Mouse (Mus musculus) embryonic facial prominence, embryonic 14.5 days (tissue): ENCODE measurements around the gene Ptpru. TPM values are rescaled to one million over a fixed set of nuclear protein-coding genes. Genes with fewer than 3 reads are reported as not detected.

Experiments used
- ATAC-seq: fragments of 200-750 bp; cut with Nextera tagmentation; 2 replicates; pipeline ENCODE4 v1.8.0; 2017; ENCODE audit warnings: low read depth, moderate number of reproducible peaks, moderate TSS enrichment
- DNase-seq: peaks from one replicate; pipeline ENCODE4 v3.0.0-alpha.2; 2015; ENCODE audit warnings: low spot score
- H3K27ac ChIP-seq: fragments of 300-500 bp; sonication (generic); replicated peaks from 2 replicates; pipeline ENCODE4 v1.5.1; 2014; ENCODE audit warnings: low read depth, mild to moderate bottlenecking, low read length, moderate library complexity
- H3K27me3 ChIP-seq: fragments of 300-500 bp; sonication (generic); replicated peaks from 2 replicates; pipeline ENCODE4 v1.6.1; 2014; ENCODE audit warnings: low read length; ENCODE audit not compliant: control insufficient read depth, insufficient read depth
- H3K36me3 ChIP-seq: fragments of 300-500 bp; sonication (generic); 2 replicates; pipeline ENCODE4 v1.6.1; 2014; ENCODE audit warnings: low read length, mixed read lengths; ENCODE audit not compliant: control insufficient read depth, insufficient read depth
- H3K4me1 ChIP-seq: fragments of 300-500 bp; sonication (generic); 2 replicates; pipeline ENCODE4 v1.6.1; 2014; ENCODE audit warnings: antibody characterized with exemption, low read length; ENCODE audit not compliant: control insufficient read depth, insufficient read depth
- H3K4me2 ChIP-seq: fragments of 300-500 bp; sonication (generic); 2 replicates; pipeline ENCODE4 v1.6.1; 2014; ENCODE audit warnings: low read depth, mild to moderate bottlenecking, low read length, moderate library complexity, mixed read lengths
- H3K4me3 ChIP-seq: fragments of 300-500 bp; sonication (generic); 2 replicates; pipeline ENCODE4 v1.5.1; 2014; ENCODE audit warnings: low read depth, mild to moderate bottlenecking, low read length
- H3K9ac ChIP-seq: fragments of 300-500 bp; sonication (generic); 2 replicates; pipeline ENCODE4 v1.6.1; 2014; ENCODE audit warnings: low read depth, mild to moderate bottlenecking, low read length, moderate library complexity, mixed read lengths
- H3K9me3 ChIP-seq: fragments of 300-500 bp; sonication (generic); 2 replicates; pipeline ENCODE4 v1.6.1; 2016; ENCODE audit warnings: low read length; ENCODE audit not compliant: control insufficient read depth
- WGBS: fragments of 180-500 bp; shearing (Covaris S2); extraction: QIAGEN DNeasy Blood & Tissue Kit; methylation state at CpG from one replicate; pipeline ENCODE4 v1.1.7; 2014; 5-methylcytosine and 5-hydroxymethylcytosine counted together
- polyA plus RNA-seq: library from polyadenylated mRNA; unstranded; fragments of >200 nt; fragmentation: Nextera tagmentation; extraction: Ambion mirVana; gene quantifications from 2 replicates; pipeline ENCODE4 v1.2.1, GENCODE M21; 2014

Ptpru gene
- polyA plus RNA-seq, 1 experiment from 2014 or later, result 21.6 TPM

GRCm38 (mm10) chr4:131873293-131874168 is 35.4 kb upstream of the Ptpru start, which contains the start of gene Srsf4:
TSS of gene Srsf4 (plus strand) at chr4:131873617.
- no peaks in the 10 kb centered on the region for H3K27me3 ChIP-seq
- H3K4me3 ChIP-seq, result peak within 1 kb of the TSS; percentile 100
- DNase-seq (peak; percentile 98), ATAC-seq (peak; percentile 94)
- peak within 1 kb of the TSS; percentile 77 for H3K4me2 ChIP-seq
- no peaks in the 10 kb centered on the region for H3K9me3 ChIP-seq
- WGBS, result under 1% methylated on average over 26 of the region's 116 CpGs
- peak within 1 kb of the TSS; percentile 100 for H3K9ac ChIP-seq
- peaks cover 34% of the 10 kb centered on the region for H3K4me1 ChIP-seq
- H3K36me3 ChIP-seq, result no peaks in the 10 kb centered on the region
- H3K27ac ChIP-seq, result peak within 1 kb of the TSS; percentile 100

GRCm38 (mm10) chr4:131872672-131873292 is 34.7 kb upstream of the Ptpru start:
- no peaks in the 10 kb centered on the region for H3K27me3 ChIP-seq
- DNase-seq (no peak), ATAC-seq (peak; percentile 19; the same call in 1 of the 2 replicates)
- peak overlapping the region; percentile 100 for H3K9ac ChIP-seq
- peaks cover 5% of the 10 kb centered on the region; the same call in 1 of the 2 replicates for H3K36me3 ChIP-seq
- WGBS, result 7% methylated on average over 11 of the region's 11 CpGs
- H3K4me1 ChIP-seq, result peaks cover 31% of the 10 kb centered on the region
- H3K27ac ChIP-seq, result peak overlapping the region; percentile 100
- no peaks in the 10 kb centered on the region for H3K9me3 ChIP-seq
- peak overlapping the region; percentile 64 for H3K4me2 ChIP-seq
- H3K4me3 ChIP-seq, result peak overlapping the region; percentile 100

DNA sequence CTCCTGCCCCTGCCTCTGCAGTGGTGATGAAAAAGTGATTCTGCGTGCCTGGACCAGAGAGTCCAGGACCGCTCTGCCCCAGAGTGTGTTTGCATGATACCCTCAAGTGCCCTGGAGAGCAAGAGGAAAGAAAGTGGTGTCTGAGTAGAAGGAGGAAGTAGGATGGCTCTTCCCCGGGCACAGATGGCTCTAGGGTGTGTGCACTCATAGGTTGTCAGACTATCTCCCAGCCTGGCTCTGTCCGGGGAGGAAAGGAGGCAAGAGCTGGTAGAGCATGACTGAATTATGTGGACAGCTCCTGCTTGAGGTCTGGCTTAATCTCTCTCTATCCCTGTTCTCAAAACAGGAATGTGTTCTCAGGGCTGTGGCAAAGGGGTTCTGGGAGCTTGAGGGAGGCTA is 23.3 kb upstream of the Ptpru start:
- H3K9me3 ChIP-seq, result no peaks in the 10 kb centered on the region
- H3K27ac ChIP-seq, result 0 out of 2 replicates have a peak overlapping the region, but pooled peaks have one; percentile 6
- H3K36me3 ChIP-seq, result peaks cover 43% of the 10 kb centered on the region
- WGBS, result 73% methylated on average over 4 of the region's 4 CpGs
- H3K4me2 ChIP-seq, result no peak overlapping the region
- no peak overlapping the region for H3K4me3 ChIP-seq
- no peaks in the 10 kb centered on the region for H3K4me1 ChIP-seq
- DNase-seq, result no peak
- H3K9ac ChIP-seq, result no peak overlapping the region
- no peak for ATAC-seq
- H3K27me3 ChIP-seq, result no peaks in the 10 kb centered on the region

DNA sequence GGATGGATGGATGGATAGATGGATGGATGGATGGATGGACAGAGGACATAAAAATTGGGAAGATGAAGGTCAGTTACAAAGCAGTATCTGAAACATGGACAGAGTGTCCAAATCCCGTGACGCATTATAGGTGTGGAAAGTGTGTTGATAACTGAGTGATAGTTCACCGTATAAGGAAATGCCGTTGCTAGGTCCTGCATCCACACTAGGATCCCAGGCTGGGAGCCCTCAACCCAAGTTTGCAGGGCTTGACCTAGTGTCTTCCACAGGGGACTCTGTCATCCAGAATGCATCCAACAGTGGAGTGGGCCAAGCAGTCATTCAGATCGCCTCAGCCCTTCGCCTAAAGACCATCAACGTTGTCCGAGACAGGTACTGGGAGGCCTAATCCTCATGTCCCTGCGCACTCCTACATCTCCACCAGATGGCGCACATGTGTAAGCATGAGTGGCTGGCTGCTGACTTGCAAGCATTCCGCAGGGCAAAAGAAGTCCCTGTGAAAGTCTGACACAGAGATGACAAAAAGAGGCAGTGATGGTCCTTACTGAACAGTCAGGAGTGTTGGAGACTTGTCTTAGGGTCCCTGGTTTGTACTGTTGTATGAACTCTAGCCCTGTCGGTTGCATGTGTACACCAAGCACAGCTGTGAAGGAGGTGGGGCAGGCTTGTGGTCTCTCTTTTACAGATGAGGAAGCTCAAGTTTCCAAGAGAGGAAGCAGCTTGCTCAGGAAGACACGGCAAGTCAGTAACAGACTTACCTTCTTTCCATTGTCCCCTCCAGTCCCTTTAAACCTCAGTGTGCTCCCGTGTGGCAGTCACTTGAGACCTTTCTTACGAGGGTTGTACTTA is 22.6 kb upstream of the Ptpru start:
- no peaks in the 10 kb centered on the region for H3K4me1 ChIP-seq
- no peak overlapping the region for H3K4me2 ChIP-seq
- ATAC-seq (peak; percentile 44), DNase-seq (peak; percentile 85)
- H3K27me3 ChIP-seq, result no peaks in the 10 kb centered on the region
- no peak overlapping the region for H3K4me3 ChIP-seq
- H3K36me3 ChIP-seq, result peaks cover 43% of the 10 kb centered on the region
- 0 out of 2 replicates have a peak overlapping the region, but pooled peaks have one; percentile 6 for H3K27ac ChIP-seq
- no peak overlapping the region for H3K9ac ChIP-seq
- WGBS, result 35% methylated on average over 15 of the region's 15 CpGs
- no peaks in the 10 kb centered on the region for H3K9me3 ChIP-seq

DNA sequence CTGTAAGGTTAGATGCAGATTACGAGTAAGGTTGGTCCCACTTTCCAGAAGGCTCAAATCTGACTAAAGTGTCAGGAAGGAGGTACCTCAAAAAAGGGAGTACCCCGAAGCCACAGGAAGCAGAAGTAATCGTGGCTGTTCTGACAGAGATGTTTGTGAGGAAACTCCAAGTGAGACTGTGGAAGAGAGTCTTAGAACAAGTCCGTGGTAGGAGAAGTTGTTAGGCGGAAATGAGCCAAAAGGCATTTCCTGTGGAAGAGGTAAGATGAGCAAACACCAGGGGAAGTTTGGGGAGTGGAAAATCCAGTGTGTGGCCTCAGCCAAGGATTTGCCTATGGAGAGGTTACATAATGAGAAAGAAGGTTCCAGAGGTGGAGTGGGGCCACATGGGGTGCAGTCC is 16.9 kb upstream of the Ptpru start:
- Histone ChIP-seq H3K9me3 (no peaks in the 10 kb centered on the region), H3K27ac (no peak overlapping the region), H3K9ac (no peak overlapping the region), H3K27me3 (no peaks in the 10 kb centered on the region), H3K4me3 (no peak overlapping the region), H3K4me1 (no peaks in the 10 kb centered on the region), H3K36me3 (peaks cover 17% of the 10 kb centered on the region; the same call in 1 of the 2 replicates), H3K4me2 (no peak overlapping the region)
- 77% methylated on average over 5 of the region's 5 CpGs for WGBS
- ATAC-seq, result no peak
- DNase-seq, result no peak

DNA sequence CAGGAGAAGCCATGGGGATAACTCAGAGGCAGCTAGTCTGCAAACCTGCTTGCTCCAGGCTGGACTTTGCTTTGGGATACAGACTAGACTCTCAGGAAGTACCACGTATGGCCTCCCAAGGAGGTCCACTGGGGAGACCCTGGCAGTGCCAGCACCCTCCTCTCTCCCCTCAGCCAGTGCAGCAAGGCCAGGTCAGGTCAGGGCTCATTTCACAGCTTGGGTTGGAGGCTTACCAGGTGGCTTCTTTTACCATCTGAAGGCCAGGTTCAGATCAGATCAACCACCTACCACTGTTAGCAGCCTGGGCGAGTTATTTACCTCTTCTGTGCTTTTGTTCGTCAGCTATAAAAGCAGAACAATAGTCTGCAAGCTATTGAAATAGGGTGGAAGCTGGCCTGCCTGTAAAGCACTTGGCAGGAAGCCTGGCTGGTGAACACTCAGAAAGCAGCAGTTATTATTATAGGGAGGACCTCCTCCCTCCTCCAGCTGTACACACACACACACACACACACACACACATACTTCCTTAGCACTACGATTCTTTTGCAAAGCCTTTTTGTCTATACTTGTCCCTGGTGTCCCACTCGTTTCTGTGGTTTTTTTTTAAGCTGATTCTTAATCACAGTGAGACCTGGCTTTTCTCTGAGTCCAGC is 12.0 kb upstream of the Ptpru start:
- Histone ChIP-seq H3K4me3 (no peak overlapping the region), H3K4me2 (no peak overlapping the region), H3K9me3 (no peaks in the 10 kb centered on the region), H3K9ac (no peak overlapping the region), H3K27me3 (no peaks in the 10 kb centered on the region), H3K4me1 (no peaks in the 10 kb centered on the region), H3K36me3 (no peaks in the 10 kb centered on the region), H3K27ac (peak overlapping the region; percentile 71)
- 26% methylated on average over 5 of the region's 5 CpGs for WGBS
- ATAC-seq (peak; percentile 55), DNase-seq (peak; percentile 91)

- Histone ChIP-seq H3K9ac (no peak overlapping the region), H3K9me3 (no peaks in the 10 kb centered on the region), H3K4me1 (peaks cover 5% of the 10 kb centered on the region; the same call in 1 of the 2 replicates), H3K27ac (no peak overlapping the region), H3K4me2 (no peak overlapping the region), H3K4me3 (no peak overlapping the region), H3K27me3 (no peaks in the 10 kb centered on the region), H3K36me3 (no peaks in the 10 kb centered on the region)
- ATAC-seq (no peak), DNase-seq (peak; percentile 41)
- 49% methylated on average over 6 of the region's 6 CpGs for WGBS
Measured at GRCm38 (mm10) chr4:131848082-131848481, 10.0 kb upstream of the Ptpru start.
